Mouse (Mus musculus) monocyte, adult 2 months (primary cell): Measurements from ENCODE around the gene Map4k1.
A peak's percentile ranks its signal among the peaks of the same experiment; 100 is the strongest.

Experiments
- DNase-seq, 2 experiments: peaks; one replicate each; pipeline ENCODE4 v3.0.0; 2022; ENCODE audit warnings: low spot score in 2 of 2, low read depth in 1 of 2

The Map4k1 gene

GRCm38 (mm10) chr7:28973025-28973424 is 8.8 kb upstream of the Map4k1 start:
- DNase-seq, result no peak

GRCm38 (mm10) chr7:28977556-28977955 is 4.3 kb upstream of the Map4k1 start:
- DNase-seq, result no peak

DNA sequence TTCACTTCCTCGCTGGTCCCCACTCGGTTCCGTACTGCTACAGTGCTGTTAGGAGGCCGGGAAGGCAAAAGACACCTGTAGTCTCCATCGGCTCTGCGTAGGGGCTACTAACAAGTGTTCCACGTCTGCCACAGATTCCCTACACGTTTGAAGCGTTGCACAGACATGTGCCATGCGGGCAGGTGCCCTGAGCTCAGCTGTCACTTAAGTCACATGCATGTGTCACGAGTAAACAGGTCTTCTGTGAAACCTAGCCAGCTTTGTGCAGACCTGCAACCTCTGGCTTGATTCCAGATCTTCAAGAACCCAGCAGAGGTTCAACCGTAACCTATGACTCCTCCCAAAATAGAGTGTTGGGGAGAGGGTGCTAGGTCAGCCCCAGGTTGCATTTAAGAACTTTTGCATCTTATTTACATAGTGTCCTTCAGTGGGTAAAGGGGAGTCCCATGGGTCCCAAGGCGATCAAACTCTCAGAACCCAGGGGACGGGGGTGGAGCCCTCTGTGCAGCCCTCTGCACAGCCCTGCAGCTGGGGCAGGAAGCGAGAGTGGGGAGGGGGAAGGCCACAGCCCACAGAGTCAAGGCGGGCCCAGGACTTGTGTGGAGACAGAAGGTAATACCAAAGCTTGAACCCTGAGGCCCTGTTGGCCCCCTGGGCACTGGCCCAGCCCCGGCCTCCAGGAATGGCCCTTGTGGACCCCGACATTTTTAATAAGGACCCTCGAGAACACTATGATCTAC is 594 bp downstream of the Map4k1 start:
- DNase-seq, result peak in 1 of 2 experiments; percentile 49

- DNase-seq, result no peak
Measured at GRCm38 (mm10) chr7:28983141-28983564, 1.3 kb downstream of the Map4k1 start.

DNA sequence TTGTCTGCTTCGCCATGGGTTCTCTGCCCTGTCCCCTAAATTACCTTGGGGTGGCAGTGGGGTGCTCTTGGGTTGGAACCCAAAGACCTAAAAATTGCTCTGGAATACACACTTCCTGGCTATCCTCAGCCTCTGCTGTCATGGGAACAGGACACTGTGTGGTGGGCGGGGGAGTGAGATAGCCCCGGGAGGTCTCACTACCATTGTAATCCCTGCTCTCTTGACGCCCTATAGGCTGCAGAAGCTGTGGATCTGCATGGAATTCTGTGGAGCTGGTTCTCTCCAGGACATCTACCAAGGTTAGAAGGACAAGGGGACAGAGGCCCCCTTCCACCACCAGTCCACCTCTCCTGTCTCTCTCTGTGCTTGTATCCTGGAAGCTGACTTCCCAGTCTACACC is 2.0 kb downstream of the Map4k1 start:
- no peak for DNase-seq

DNA sequence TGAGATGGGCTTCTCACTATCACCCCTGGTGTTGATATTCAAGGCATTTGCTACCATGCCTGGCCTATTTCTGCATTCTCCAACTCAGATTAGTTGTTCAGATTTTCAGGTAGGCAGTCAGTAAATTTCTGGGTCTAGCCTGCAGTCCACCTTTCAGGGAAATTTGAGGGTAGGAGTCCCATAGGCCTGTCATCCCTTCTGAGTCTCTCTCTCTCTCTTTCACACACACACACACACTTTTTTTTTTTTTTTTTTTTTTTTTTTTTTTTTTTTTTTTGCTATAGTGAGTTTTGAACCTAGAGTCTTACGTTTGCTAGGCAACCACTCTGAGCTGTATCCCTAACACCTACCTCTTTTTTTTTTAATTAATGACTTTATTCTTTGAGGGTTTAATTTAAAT is 2.6 kb downstream of the Map4k1 start:
- DNase-seq, result no peak

GRCm38 (mm10) chr7:28985207-28985606 is 3.4 kb downstream of the Map4k1 start:
- DNase-seq, result no peak

DNA sequence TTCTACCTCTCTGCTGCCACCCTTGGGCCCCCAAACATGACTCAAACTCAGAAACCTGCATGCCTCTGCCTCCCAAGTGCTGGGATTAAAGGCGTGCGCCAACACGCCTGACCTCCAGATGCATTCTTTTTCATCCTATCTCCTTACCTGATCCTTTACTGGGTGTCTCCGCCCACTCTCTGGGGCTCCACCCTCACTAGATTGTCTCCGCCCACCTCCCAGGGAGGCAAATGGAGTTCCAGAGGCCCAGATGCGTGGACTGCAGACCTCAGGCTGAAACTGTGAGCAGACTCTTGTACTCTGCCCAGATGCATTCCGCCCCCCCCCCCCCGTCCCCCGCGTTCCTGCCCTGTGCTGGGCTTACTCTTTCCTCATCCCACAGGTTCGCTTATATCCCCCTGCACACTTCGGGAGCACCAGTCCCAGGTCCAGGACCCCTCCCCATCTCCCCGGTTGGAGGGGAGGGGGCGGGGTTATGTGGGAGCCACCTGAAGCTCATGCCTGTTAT is 9.0 kb downstream of the Map4k1 start:
- DNase-seq, result no peak

DNA sequence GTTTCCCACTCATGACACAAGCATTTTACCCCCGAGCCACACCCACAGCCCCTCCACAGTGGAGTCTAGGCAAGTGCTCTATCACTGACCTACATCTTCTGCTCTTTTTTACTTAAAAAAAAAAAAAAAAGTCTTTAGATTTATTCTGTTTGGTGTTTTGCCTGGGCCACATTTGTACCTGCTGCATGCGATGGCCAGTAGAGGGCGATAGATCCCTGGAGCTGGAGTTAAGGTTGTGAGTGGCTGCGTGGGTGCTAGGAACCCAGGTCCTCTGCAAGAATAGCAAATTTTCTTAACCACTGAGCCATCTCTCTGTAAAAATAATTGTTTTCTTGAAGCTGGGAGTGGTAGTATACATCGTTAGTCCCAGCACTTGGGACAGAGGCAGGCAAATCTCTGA is 9.8 kb downstream of the Map4k1 start:
- DNase-seq, result no peak

DNA sequence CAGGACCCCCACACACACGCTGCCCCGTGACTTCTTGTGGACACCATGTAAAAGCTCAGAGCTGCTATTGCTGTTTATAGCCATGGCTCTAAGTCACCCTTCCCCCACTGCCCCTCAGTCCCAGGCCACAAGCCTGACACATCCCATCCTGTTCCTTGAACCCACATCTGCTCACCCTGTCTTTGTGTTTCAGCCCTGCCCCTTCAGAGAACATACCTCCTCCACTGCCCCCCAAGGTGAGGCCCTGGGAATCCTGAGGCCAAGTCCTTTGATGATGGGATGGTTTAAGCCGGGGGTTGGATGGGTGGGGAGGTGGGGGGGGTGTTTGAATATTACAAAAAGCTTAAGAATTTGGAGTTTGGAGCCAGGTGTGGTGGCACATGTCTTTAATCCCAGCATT is 11.1 kb downstream of the Map4k1 start:
- no peak for DNase-seq

DNA sequence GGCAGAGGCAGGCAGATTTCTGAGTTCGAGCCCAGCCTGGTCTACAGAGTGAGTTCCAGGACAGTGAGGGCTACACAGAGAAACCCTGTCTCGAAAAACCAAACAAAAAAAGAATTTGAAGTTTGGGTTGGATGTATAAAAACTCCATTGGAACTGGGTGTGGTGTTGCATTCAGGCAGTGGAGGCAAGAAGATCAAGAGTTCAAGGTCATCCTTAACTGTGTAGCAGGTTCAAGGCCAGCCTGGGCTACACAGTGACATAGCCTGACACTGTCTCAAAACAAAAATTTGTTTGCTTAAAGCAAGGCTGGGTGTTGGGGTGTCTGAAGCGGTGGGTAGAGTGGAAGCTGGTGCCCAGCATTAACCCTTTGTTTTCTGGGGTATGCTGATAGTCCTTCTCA is 11.6 kb downstream of the Map4k1 start:
- no peak for DNase-seq

DNA sequence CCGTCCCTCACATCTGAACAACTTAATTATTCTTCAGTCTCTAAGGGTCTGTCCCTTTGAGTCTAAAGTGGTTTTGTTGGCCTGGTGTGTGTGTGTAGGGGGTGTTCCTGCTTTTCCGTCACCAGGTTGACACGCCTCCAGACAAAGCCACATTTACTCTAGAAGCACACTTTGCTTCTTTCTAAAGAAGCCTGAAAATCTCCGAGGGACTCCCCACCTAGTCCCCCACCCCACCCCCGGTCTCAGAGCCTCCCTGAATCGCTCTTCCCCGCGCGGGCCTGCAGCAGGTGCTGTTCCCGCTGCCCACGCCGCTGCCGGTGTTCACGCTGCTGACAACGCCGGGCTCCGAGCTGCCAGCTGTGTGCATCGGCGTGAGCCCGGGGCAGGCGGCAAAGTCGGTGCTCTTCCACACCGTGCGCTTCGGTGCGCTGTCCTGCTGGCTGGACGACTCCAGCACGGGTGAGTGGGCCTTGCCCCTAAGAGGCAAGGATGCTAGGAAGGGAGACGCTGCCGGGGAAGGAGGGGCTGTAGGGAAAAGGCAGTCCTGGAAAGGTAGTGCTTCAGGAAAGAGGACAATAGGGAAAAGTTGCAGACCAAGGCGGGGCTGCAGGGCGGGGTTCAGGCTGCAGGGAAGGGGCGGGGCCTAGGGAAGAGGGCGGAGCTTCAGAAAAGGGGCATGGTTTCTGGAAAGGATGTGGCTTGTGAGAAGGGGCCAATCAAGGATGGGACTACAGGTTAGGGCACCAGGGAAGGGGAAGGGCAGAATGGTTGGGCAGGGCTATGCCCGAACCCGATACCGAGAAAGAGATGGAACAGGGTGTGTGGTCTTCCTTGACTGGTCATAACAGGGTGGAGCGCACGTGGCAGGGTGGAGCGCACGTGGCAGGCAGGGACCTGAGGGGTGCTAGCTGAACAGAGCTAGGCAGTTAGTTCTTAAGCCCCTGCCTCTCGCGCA is 19.1 kb downstream of the Map4k1 start:
- peak in 1 of 2 experiments; percentile 53 for DNase-seq

DNA sequence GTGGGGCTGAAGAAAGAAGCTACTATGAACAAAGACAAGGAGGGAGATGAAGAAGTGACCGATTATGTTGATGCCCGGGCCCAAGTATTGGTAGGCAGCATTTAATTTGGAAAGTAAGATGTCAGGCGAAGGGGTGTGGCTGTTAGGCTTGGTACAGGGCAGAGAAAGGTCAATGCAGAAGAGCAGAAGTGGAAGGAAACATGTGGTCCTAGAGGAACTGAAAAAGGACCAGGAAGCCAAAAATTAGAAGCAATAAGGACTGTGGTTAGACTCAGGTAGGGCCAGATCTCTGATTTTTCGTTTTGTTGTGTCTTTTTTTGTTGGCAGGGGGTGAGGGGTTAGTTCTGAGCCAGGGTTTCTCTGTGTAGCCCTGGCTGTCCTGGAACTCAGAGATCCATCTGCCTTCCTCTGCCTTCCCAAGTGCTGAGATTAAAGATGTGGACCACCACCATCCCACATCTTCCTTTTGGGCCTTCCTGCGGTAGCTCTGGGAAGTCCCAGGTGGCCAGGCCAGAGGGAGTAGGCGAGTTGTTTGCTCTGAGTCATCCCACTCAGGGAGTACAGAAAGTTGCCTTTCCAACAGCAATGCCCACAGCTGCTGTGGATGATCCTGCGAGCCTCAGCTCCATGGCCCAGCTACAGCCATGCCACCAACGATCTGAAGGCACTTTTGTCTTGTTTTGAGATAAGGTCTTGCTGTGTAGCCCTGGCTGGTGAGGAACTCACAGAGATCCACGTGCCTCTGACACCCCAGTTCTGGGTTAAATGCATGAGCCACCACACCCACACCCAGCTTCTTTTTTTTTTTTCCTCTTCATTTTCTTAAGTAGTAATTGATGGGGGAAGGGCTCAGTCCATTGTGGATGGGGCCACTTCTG is 25.6 kb downstream of the Map4k1 start:
- peak; percentile 22 to 55 for DNase-seq

DNA sequence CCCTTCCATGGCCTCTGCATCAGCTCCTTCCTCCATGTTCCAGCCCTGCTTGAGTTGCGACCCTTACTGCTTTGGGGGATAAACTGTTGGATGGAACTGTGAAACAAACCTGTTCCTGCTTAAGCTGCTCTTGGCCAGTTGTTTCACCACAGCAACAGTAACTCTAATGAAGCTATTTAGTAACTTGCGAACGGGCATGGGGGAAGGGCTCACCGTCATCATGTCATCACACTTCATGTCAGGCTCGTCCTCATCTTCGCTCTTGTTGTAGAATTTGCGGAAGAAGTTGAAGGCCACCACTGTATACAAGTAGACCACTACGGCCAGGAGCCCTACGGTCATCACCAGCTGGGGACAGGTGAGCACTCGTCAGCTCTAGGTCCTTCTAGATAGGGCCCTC is 26.3 kb downstream of the Map4k1 start:
- DNase-seq, result peak; percentile 35 to 50

GRCm38 (mm10) chr7:29008714-29009113 is 26.9 kb downstream of the Map4k1 start:
- peak in 1 of 2 experiments; percentile 43 for DNase-seq

DNA sequence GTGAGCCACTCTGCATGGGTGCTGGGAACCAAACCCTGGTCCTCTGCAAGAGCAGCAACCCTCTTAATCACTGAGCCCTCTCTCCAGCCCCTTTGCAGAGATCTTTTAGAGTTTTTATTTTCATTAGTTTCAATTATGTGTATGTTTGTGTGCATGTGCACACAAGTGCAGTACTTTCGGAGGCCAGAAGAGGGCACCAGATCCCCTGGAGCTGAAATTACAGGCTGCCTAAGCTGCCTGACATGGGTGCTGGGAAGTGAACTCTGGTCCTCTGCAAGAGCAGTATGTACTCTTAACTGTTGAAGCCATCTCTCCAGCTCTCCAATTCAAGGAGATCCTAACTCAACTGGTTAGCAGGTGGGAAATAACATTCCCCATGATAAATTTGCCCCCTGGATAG is 33.1 kb downstream of the Map4k1 start:
- no peak for DNase-seq

DNA sequence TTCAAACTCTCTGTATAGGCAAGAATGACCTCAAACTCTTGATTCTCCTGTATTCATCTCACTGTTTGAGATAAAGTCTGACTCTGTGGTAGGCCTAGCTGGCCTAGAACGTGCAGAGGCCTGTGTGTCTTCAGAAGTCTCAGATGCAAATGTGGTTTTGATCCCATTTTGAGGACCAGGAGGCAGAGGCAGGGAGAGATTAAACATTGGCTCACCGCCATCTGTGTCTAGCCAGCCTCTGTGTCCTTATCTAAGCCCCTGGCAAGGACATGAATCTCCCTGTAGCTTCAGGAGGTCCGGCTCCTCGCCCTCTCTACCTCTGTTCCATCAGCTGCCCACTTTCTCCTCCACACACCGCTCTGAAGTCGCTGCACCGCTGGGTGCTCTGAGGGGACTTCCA is 34.6 kb downstream of the Map4k1 start:
- DNase-seq, result no peak

GRCm38 (mm10) chr7:29017222-29017621 is 35.4 kb downstream of the Map4k1 start:
- DNase-seq, result no peak

DNA sequence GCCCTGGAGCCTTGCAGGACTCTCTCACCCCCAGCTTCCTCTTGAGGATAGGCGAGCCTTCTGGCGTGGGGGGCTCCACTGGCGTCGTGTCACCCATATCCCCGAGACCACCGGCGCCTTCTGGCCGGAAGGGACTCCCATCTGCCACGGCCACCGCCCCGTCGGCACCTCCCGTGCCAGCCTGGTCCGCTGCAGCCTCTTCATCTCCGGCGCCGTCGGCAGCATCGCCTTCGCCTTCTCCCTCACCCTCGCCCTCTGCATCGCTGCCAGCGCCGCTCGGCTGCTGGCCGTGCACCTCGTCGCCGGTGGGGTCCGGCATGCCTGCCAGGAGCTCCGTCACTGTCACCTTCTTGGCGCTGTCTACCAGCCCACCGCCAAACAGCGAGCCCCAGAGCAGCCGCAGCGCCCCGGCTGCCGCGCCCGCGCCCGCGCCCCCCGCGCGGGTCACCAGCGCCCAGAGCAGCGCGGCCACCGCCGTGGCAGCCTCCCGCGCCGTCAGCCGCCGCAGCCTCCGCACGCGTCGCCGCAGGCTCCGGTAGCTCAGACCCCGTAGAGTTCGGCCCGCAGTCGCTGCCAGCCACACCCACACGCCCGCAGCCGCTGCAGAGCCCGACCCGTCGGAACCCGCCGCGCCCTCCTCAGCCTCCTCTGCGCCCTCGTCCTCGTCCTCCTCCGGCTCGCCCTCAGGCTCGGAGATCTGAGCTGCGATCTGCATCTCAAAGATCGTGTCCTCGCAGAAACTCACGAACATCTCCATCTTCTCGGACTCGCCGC is 37.8 kb downstream of the Map4k1 start:
- DNase-seq, result no peak

GRCm38 (mm10) chr7:29022479-29022878 is 40.6 kb downstream of the Map4k1 start:
- DNase-seq, result no peak
